Comparison of ENCODE assay signal across 10 mouse cellular contexts in genomic region chr5:122396791-122397190, GRCm38 (mm10). TPM values are rescaled to one million over a fixed set of nuclear protein-coding genes. Genes with fewer than 3 reads are reported as not detected.
DNase-seq lines count a peak whose midpoint lies in the region; ATAC-seq and TF ChIP-seq lines count a peak whose summit lies in the region.
"Had no signal": no experiment of that assay in that cellular context is flagged by ENCODE, and none has a peak within 500 bp of the region (broad histone marks: within the 10 kb centered on the region; RNA-seq: fewer than 3 reads in every experiment).

No protein-coding gene starts in this region.

- intact Hi-C loops in gastrocnemius, postnatal 14 days (cut with DNase I; ENCODE audit: low total_unique reads): no loop called here
- intact Hi-C loops in heart, postnatal 25 days (cut with DNase I): no loop called here

- peaks cover 46% of the 10 kb centered on the region for H3K36me3 ChIP-seq in lung, embryonic 14.5 days (ENCODE audit: insufficient read depth)
- H3K36me3 ChIP-seq in forebrain, embryonic 11.5 days (ENCODE audit: control insufficient read depth, insufficient read depth, low read length): peaks cover 5% of the 10 kb centered on the region; the same call in 1 of the 2 replicates

- no peaks in the 10 kb centered on the region; the same call in 1 of the 2 replicates for H3K4me1 ChIP-seq in lung, embryonic 14.5 days (ENCODE audit: insufficient read depth)
- 0 out of 2 replicates have a peak, but pooled peaks cover 3% of the 10 kb centered on the region for H3K4me1 ChIP-seq in forebrain, embryonic 11.5 days (replicated peaks; ENCODE audit: control insufficient read depth, insufficient read depth, low read length)

- H3K9ac ChIP-seq in lung, embryonic 14.5 days: no peak overlapping the region
- no peak overlapping the region for H3K9ac ChIP-seq in forebrain, embryonic 11.5 days (ENCODE audit: low read length)
- H3K9ac ChIP-seq: midbrain, embryonic 12.5 days had no signal

- WGBS in lung, embryonic 14.5 days: 66% methylated on average over 10 of the region's 10 CpGs
- 93% methylated on average over 10 of the region's 10 CpGs for WGBS in forebrain, embryonic 11.5 days

- H3K27me3 ChIP-seq in lung, embryonic 14.5 days (ENCODE audit: insufficient read depth, low read length): no peaks in the 10 kb centered on the region
- H3K27me3 ChIP-seq in forebrain, embryonic 11.5 days (ENCODE audit: control insufficient read depth, insufficient read depth, low read length): no peaks in the 10 kb centered on the region
- H3K27me3 ChIP-seq: midbrain, embryonic 12.5 days had no signal

- H3K4me3 ChIP-seq in lung, embryonic 14.5 days (ENCODE audit: low read depth, low read length): no peak overlapping the region
- H3K4me3 ChIP-seq in forebrain, embryonic 11.5 days (ENCODE audit: low read depth, low read length): no peak overlapping the region
- H3K4me3 ChIP-seq: erythroblast, embryonic 14.5 days; midbrain, embryonic 12.5 days had no signal

- no peak for TF ChIP-seq CTCF in lung, embryonic 14.5 days (IDR thresholded peaks at IDR 0.05; ENCODE audit: low read depth)

- H3K4me2 ChIP-seq in lung, embryonic 14.5 days: peak overlapping the region; percentile 23; the same call in 1 of the 2 replicates
- no peak overlapping the region for H3K4me2 ChIP-seq in forebrain, embryonic 11.5 days (ENCODE audit: low read depth, low read length, severe bottlenecking)
- H3K4me2 ChIP-seq: midbrain, embryonic 12.5 days had no signal

- peak overlapping the region; percentile 48; the same call in 1 of the 2 replicates for H3K27ac ChIP-seq in lung, embryonic 14.5 days (ENCODE audit: low read depth)
- H3K27ac ChIP-seq in forebrain, embryonic 11.5 days (ENCODE audit: low read depth, low read length): no peak overlapping the region
- H3K27ac ChIP-seq: midbrain, embryonic 12.5 days had no signal

- peak; percentile 34 for DNase-seq in gastrocnemius, postnatal 14 days
- no peak for DNase-seq in gastrocnemius, adult 18-20 months (ENCODE audit: low spot score)
- peak; percentile 37 to 62 for DNase-seq in adrenal gland, postnatal 36 days
- DNase-seq in heart, postnatal 25 days (ENCODE audit: low spot score): peak; percentile 56
- DNase-seq in lung, embryonic 14.5 days: peak; percentile 67
- no peak for DNase-seq in natural killer cell, adult 2 months (ENCODE audit: low spot score in 2 of 2)
- DNase-seq in urinary bladder, postnatal 36 days (ENCODE audit: low spot score in 2 of 2): no peak
- DNase-seq in forebrain, embryonic 11.5 days (ENCODE audit: low spot score): no peak

- ATAC-seq in lung, embryonic 14.5 days (ENCODE audit: insufficient read depth): no peak
- ATAC-seq in forebrain, embryonic 11.5 days (replicated peaks; ENCODE audit: low FRiP score): no peak

- no peaks in the 10 kb centered on the region for H3K9me3 ChIP-seq in lung, embryonic 14.5 days (ENCODE audit: low read depth, low read length)
- H3K9me3 ChIP-seq in forebrain, embryonic 11.5 days (ENCODE audit: control insufficient read depth, low read length): no peaks in the 10 kb centered on the region
- H3K9me3 ChIP-seq: midbrain, embryonic 12.5 days had no signal

RNA-seq across cellular contexts. Expression of gene Arpc3, which starts 5.1 kb away (rescaled TPM):
- total RNA-seq in gastrocnemius, postnatal 14 days (2021): 10 to 100 TPM; 68.8 to 72.9 TPM
- total RNA-seq in gastrocnemius, adult 18-20 months (2021): 10 to 100 TPM; 54.0 to 63.0 TPM
- total RNA-seq in adrenal gland, postnatal 36 days (2021): 100 to 1,000 TPM; 223 to 328 TPM
- total RNA-seq in heart, postnatal 25 days (2021): 10 to 100 TPM; 93.0 to 94.1 TPM
- 45.7 and 48.7 TPM in 2 replicates for polyA plus RNA-seq in lung, embryonic 14.5 days (2014; fragmentation: Nextera tagmentation; extraction: Ambion mirVana)
- 64.5 and 71.2 TPM in 2 replicates for polyA plus RNA-seq in forebrain, embryonic 11.5 days (2014; fragmentation: Nextera tagmentation; extraction: Ambion mirVana)

RNA-seq across cellular contexts. Expression of gene Fam216a, which starts 24.6 kb away (rescaled TPM):
- 1 to 10 TPM; 7.6 to 7.8 TPM for total RNA-seq in gastrocnemius, postnatal 14 days (2021)
- total RNA-seq in gastrocnemius, adult 18-20 months (2021): 1 to 10 TPM; 4.5 to 5.4 TPM
- 10 to 100 TPM; 30.2 to 38.9 TPM for total RNA-seq in adrenal gland, postnatal 36 days (2021)
- total RNA-seq in heart, postnatal 25 days (2021): 10 to 100 TPM; 11.3 to 15.6 TPM
- 74.4 and 77.3 TPM in 2 replicates for polyA plus RNA-seq in lung, embryonic 14.5 days (2014; fragmentation: Nextera tagmentation; extraction: Ambion mirVana)
- 110 and 127 TPM in 2 replicates for polyA plus RNA-seq in forebrain, embryonic 11.5 days (2014; fragmentation: Nextera tagmentation; extraction: Ambion mirVana)

RNA-seq across cellular contexts. Expression of gene Anapc7, which starts 24.7 kb away (rescaled TPM):
- total RNA-seq in gastrocnemius, postnatal 14 days (2021): 10 to 100 TPM; 16.6 to 18.1 TPM
- 10 to 100 TPM; 14.9 to 16.0 TPM for total RNA-seq in gastrocnemius, adult 18-20 months (2021)
- total RNA-seq in adrenal gland, postnatal 36 days (2021): 10 to 100 TPM; 44.2 to 52.2 TPM
- total RNA-seq in heart, postnatal 25 days (2021): 10 to 100 TPM; 27.3 to 28.1 TPM
- polyA plus RNA-seq in lung, embryonic 14.5 days (2014; fragmentation: Nextera tagmentation; extraction: Ambion mirVana): 26.8 and 31.9 TPM in 2 replicates
- 28.3 and 31.9 TPM in 2 replicates for polyA plus RNA-seq in forebrain, embryonic 11.5 days (2014; fragmentation: Nextera tagmentation; extraction: Ambion mirVana)

RNA-seq across cellular contexts. Expression of gene Gpn3, which starts 25.1 kb away (rescaled TPM):
- 10 to 100 TPM; 20.0 to 26.6 TPM for total RNA-seq in gastrocnemius, postnatal 14 days (2021)
- total RNA-seq in gastrocnemius, adult 18-20 months (2021): 10 to 100 TPM; 32.8 to 35.3 TPM
- total RNA-seq in adrenal gland, postnatal 36 days (2021): 10 to 100 TPM; 34.8 to 36.0 TPM
- total RNA-seq in heart, postnatal 25 days (2021): 10 to 100 TPM; 22.9 to 26.6 TPM
- 72.1 and 75.5 TPM in 2 replicates for polyA plus RNA-seq in lung, embryonic 14.5 days (2014; fragmentation: Nextera tagmentation; extraction: Ambion mirVana)
- polyA plus RNA-seq in forebrain, embryonic 11.5 days (2014; fragmentation: Nextera tagmentation; extraction: Ambion mirVana): 65.0 and 77.7 TPM in 2 replicates

RNA-seq across cellular contexts. Expression of gene Vps29, which starts 42.6 kb away (rescaled TPM):
- total RNA-seq in gastrocnemius, postnatal 14 days (2021): 10 to 100 TPM; 48.9 to 50.1 TPM
- total RNA-seq in gastrocnemius, adult 18-20 months (2021): 10 to 100 TPM; 43.7 to 48.5 TPM
- 100 to 1,000 TPM; 141 to 165 TPM for total RNA-seq in adrenal gland, postnatal 36 days (2021)
- 10 to 100 TPM; 82.6 to 89.5 TPM for total RNA-seq in heart, postnatal 25 days (2021)
- polyA plus RNA-seq in lung, embryonic 14.5 days (2014; fragmentation: Nextera tagmentation; extraction: Ambion mirVana): 219 and 223 TPM in 2 replicates
- polyA plus RNA-seq in forebrain, embryonic 11.5 days (2014; fragmentation: Nextera tagmentation; extraction: Ambion mirVana): 174 and 181 TPM in 2 replicates

Comparison
In these comparisons a context has a peak if more than half of its experiments do, and no peak if none do; other contexts are left out.
1. DNase-seq: peak in gastrocnemius, postnatal 14 days (single experiment), adrenal gland, postnatal 36 days (2 of 2), heart, postnatal 25 days (single experiment) and lung, embryonic 14.5 days (single experiment); none in gastrocnemius, adult 18-20 months (single experiment), natural killer cell, adult 2 months (0 of 2), urinary bladder, postnatal 36 days (0 of 2) and forebrain, embryonic 11.5 days (single experiment).